Mouse (Mus musculus) retina, adult 2 months (tissue): ENCODE measurements at regions not wholly inside any gene's neighbourhood (a gene's known extent, or its start where the extent isn't known, plus 50 kb on each side); places are given as distances from the start of the nearest gene placed in this dataset.

Experiments used
- DNase-seq: peaks from one replicate; pipeline ENCODE4 v3.0.0-alpha.2; 2012; ENCODE audit warnings: low read depth, low spot score

- DNase-seq, result no peak
Measured at GRCm38 (mm10) chr11:45643629-45644325, 208.1 kb upstream of the Clint1 start.

- DNase-seq, result no peak
Measured at GRCm38 (mm10) chr11:45645815-45646214, 206.0 kb upstream of the Clint1 start.

- DNase-seq, result no peak
Measured at GRCm38 (mm10) chr11:45647888-45648287, 204.0 kb upstream of the Clint1 start.

GRCm38 (mm10) chr11:45656260-45656659 lies 195.6 kb upstream of the Clint1 start:
- no peak for DNase-seq

- DNase-seq, result no peak
Measured at GRCm38 (mm10) chr11:45670156-45670830, 181.6 kb upstream of the Clint1 start.

GRCm38 (mm10) chr11:45678666-45679292 lies 173.1 kb upstream of the Clint1 start:
- peak; percentile 34 for DNase-seq

- DNase-seq, result no peak
Measured at GRCm38 (mm10) chr11:45679293-45679673, 172.6 kb upstream of the Clint1 start.

- no peak for DNase-seq
Measured at GRCm38 (mm10) chr11:45685571-45685970, 166.3 kb upstream of the Clint1 start.

- no peak for DNase-seq
Measured at GRCm38 (mm10) chr11:45693206-45693605, 158.6 kb upstream of the Clint1 start.

GRCm38 (mm10) chr11:45701506-45701905 lies 150.3 kb upstream of the Clint1 start:
- DNase-seq, result no peak

- no peak for DNase-seq
Measured at GRCm38 (mm10) chr11:45702916-45703315, 148.9 kb upstream of the Clint1 start.

- DNase-seq, result no peak
Measured at GRCm38 (mm10) chr11:45704411-45704810, 147.4 kb upstream of the Clint1 start.

- no peak for DNase-seq
Measured at GRCm38 (mm10) chr11:45718630-45719029, 133.2 kb upstream of the Clint1 start.

- no peak for DNase-seq
Measured at GRCm38 (mm10) chr11:45719821-45720220, 132.0 kb upstream of the Clint1 start.

- no peak for DNase-seq
Measured at GRCm38 (mm10) chr11:45736561-45736960, 115.3 kb upstream of the Clint1 start.

- no peak for DNase-seq
Measured at GRCm38 (mm10) chr11:45738331-45738730, 113.5 kb upstream of the Clint1 start.

- DNase-seq, result no peak
Measured at GRCm38 (mm10) chr11:45745941-45746340, 105.9 kb upstream of the Clint1 start.

- DNase-seq, result no peak
Measured at GRCm38 (mm10) chr11:45750249-45750648, 101.6 kb upstream of the Clint1 start.

- no peak for DNase-seq
Measured at GRCm38 (mm10) chr11:45752237-45752636, 99.6 kb upstream of the Clint1 start.

GRCm38 (mm10) chr11:45752791-45753190 lies 99.1 kb upstream of the Clint1 start:
- no peak for DNase-seq

GRCm38 (mm10) chr11:45767081-45767480 lies 84.8 kb upstream of the Clint1 start:
- no peak for DNase-seq

GRCm38 (mm10) chr11:45782435-45782834 lies 69.4 kb upstream of the Clint1 start:
- no peak for DNase-seq

- no peak for DNase-seq
Measured at GRCm38 (mm10) chr11:45785806-45786205, 66.0 kb upstream of the Clint1 start.
